Mouse (Mus musculus) erythroid progenitor cell, adult 5-6 weeks (primary cell): ENCODE data around the gene Neurog3. TPM values are rescaled to one million over a fixed set of nuclear protein-coding genes. Genes with fewer than 3 reads are reported as not detected.

Experiments used
- ATAC-seq: replicated peaks from 2 replicates; pipeline ENCODE4 v1.8.0; 2016; ENCODE audit warnings: moderate number of reproducible peaks, mild to moderate bottlenecking, moderate TSS enrichment, inconsistent platforms; ENCODE audit not compliant: poor library complexity, low FRiP score, severe bottlenecking
- total RNA-seq, 2 experiments: library from RNA; stranded (forward) in 1 of 2; stranded (reverse) in 1 of 2; fragments of 150-400 nt in 1 of 2; fragments of 186-747, 209-891 nt in 1 of 2; gene quantifications; 2 replicates each; pipeline versions ENCODE4 v1.2.3 to v1.2.4; 2015 to 2017; ENCODE audit warnings: low replicate concordance in 2 of 2

The Neurog3 gene
- total RNA-seq, 2 experiments from 2014 or later, result not detected

GRCm38 (mm10) chr10:62135696-62136470 is 3.0 kb downstream of the Neurog3 start:
- no peak for ATAC-seq

- ATAC-seq, result no peak
Measured at GRCm38 (mm10) chr10:62137150-62137549, 4.3 kb downstream of the Neurog3 start.

GRCm38 (mm10) chr10:62138040-62138439 is 5.2 kb downstream of the Neurog3 start:
- no peak for ATAC-seq

GRCm38 (mm10) chr10:62143820-62144219 is 10.9 kb downstream of the Neurog3 start, which contains the start of gene Fam241b:
Fam241b (minus strand) TSS chr10:62143920.
- no peak for ATAC-seq

GRCm38 (mm10) chr10:62145957-62146356 is 13.1 kb downstream of the Neurog3 start:
- no peak for ATAC-seq

- no peak for ATAC-seq
Measured at GRCm38 (mm10) chr10:62147466-62148248, 14.8 kb downstream of the Neurog3 start.

GRCm38 (mm10) chr10:62149929-62150328 is 17.0 kb downstream of the Neurog3 start:
- no peak for ATAC-seq

- no peak for ATAC-seq
Measured at GRCm38 (mm10) chr10:62162410-62162809, 29.5 kb downstream of the Neurog3 start.

- no peak for ATAC-seq
Measured at GRCm38 (mm10) chr10:62172841-62173553, 40.1 kb downstream of the Neurog3 start.

GRCm38 (mm10) chr10:62173941-62174448 is 41.1 kb downstream of the Neurog3 start:
- no peak for ATAC-seq

GRCm38 (mm10) chr10:62174533-62175313 is 41.8 kb downstream of the Neurog3 start:
- ATAC-seq, result no peak

GRCm38 (mm10) chr10:62179944-62180343 is 47.1 kb downstream of the Neurog3 start:
- ATAC-seq, result no peak

- no peak for ATAC-seq
Measured at GRCm38 (mm10) chr10:62181701-62182100, 48.8 kb downstream of the Neurog3 start.

GRCm38 (mm10) chr10:62182471-62183014 is 49.7 kb downstream of the Neurog3 start:
- ATAC-seq, result no peak

- peak; percentile 79 for ATAC-seq
Measured at GRCm38 (mm10) chr10:62183053-62183452, 50.2 kb downstream of the Neurog3 start.
